Mouse (Mus musculus): Measurements from ENCODE around the gene Cckbr. TPM values are rescaled to one million over a fixed set of nuclear protein-coding genes. Genes with fewer than 3 reads are reported as not detected.
"Not testable (repeated sequence)": the region's sequence is repeated elsewhere in the genome, so short reads cannot be mapped to it uniquely, and the experiment has no call there.

Gene Cckbr
- total RNA-seq, 4 experiments from 2014 or later: not detected

- DNase-seq (ENCODE audit: low spot score): no peak
Measured at GRCm38 (mm10) chr7:105437979-105438772, 12.6 kb downstream of the Cckbr start.

- DNase-seq (ENCODE audit: low spot score): no peak
Measured at GRCm38 (mm10) chr7:105441426-105441825, 15.9 kb downstream of the Cckbr start.

GRCm38 (mm10) chr7:105445076-105445475, 19.5 kb downstream of the Cckbr start:
- no peak for DNase-seq (ENCODE audit: low spot score)

- not testable (repeated sequence) for DNase-seq (ENCODE audit: low spot score)
Measured at GRCm38 (mm10) chr7:105453345-105453744, 27.8 kb downstream of the Cckbr start.

DNA sequence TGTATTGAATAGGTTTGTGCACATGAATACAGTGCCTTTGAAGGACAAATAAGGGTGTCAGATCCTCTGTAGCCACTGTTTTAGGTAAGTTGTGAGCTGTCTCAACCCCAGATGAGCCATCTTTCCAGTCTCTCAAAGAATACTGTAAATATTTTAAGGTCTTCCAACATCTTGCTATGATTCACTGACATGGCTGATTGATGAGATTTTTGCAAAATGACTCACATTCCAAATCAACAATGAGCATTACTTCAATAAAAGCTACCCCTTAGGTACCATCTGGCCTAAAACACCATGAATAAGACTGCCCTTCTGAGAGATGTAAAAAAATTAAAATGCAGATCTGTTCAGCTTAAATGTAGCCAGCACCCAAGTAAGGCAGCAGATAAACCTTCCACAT, 33.0 kb downstream of the Cckbr start:
- no peak for DNase-seq (ENCODE audit: low spot score)

- not testable (repeated sequence) for DNase-seq (ENCODE audit: low spot score)
Measured at GRCm38 (mm10) chr7:105465505-105465904, 40.0 kb downstream of the Cckbr start.

- no peak for DNase-seq (ENCODE audit: low spot score)
Measured at GRCm38 (mm10) chr7:105472607-105473006, 47.1 kb downstream of the Cckbr start.

- no peak for DNase-seq (ENCODE audit: low spot score)
Measured at GRCm38 (mm10) chr7:105474771-105475315, 49.3 kb downstream of the Cckbr start.

DNA sequence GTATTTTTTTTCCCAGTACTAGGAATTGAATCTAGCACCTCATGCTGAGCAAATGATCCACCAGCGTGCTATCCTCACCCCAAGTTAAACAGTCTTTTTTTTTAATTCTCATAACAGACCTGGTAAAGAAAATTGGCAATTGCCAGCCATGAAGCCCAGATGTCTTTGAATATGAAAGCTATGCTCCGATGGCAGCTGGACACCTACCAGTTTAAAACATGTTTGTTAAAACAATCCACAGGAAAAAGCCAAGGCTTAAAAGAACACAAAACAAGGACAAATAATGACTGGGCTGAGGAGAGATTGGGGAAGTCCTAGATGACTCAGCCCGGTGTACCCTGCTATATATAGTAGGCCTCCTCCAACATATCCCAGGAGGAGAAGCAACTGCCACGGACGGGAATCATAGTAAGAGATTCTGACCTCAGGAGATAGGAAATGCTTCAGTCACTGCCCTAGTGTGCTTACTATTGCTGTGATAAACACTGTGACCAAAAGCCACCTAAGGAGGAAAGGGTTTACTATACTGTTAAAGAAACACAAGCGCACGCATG, 49.9 kb downstream of the Cckbr start:
- peak; percentile 62 for DNase-seq (ENCODE audit: low spot score)

GRCm38 (mm10) chr7:105476683-105477432, 51.3 kb downstream of the Cckbr start:
- no peak for DNase-seq (ENCODE audit: low spot score)

- no peak for DNase-seq (ENCODE audit: low spot score)
Measured at GRCm38 (mm10) chr7:105477433-105477700, 51.8 kb downstream of the Cckbr start.

GRCm38 (mm10) chr7:105477841-105478240, 52.3 kb downstream of the Cckbr start:
- DNase-seq (ENCODE audit: low spot score): peak; percentile 78

GRCm38 (mm10) chr7:105478344-105478743, 52.8 kb downstream of the Cckbr start:
- DNase-seq (ENCODE audit: low spot score): no peak

- no peak for DNase-seq (ENCODE audit: low spot score)
Measured at GRCm38 (mm10) chr7:105479232-105479631, 53.7 kb downstream of the Cckbr start.

GRCm38 (mm10) chr7:105480081-105480480, 54.5 kb downstream of the Cckbr start:
- no peak for DNase-seq (ENCODE audit: low spot score)

- DNase-seq (ENCODE audit: low spot score): peak; percentile 58
Measured at GRCm38 (mm10) chr7:105480561-105481504, 55.3 kb downstream of the Cckbr start.

DNA sequence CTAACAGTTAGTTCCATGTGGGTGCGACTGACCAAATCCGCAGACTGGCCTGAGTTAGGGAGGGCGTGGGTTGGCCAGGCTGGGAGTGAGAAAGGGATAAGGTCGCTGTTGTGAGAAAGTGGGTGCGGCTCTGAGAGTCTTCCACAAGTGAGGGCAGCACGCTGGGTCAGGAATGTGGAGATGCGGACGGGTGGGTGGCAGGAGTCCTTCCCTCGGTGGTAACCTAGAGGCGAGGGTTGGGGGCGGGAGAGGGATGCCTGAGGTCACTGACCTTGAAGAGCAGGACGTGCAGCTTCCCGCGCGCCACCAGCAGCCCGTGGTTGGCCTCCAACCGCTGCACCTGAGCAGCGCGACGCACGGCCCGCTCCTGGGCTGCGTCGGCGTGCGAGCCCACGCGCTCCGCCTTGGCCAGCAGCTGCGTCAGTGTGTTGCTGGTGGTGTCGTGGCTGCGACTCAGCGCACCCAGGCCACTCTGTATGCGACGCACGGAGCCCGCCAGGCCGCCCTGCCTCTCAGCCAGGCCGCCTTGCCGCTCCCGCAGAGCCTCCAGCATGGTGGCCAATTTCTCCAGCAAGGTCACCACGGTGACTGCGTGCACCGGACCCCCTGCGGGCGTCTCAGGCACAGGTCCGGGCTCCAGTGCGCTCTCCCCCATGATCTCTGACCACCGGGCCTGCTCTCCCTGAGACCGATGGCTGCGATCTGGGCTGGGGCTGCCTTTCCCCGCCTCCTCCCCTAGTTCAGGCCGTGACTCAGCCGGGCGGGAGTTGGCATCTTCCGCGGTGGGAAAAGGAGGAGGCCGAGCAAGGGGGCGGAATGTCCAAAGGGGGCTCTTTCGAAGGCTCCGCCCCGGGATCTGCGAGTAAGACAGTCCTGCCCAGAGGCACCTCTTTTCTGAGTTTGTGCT, 56.2 kb downstream of the Cckbr start, which contains the start of gene Cavin3:
Gene Cavin3, minus strand, starts transcription at position 796 of the 907 bp plus-strand sequence.
- peak; percentile 85 for DNase-seq (ENCODE audit: low spot score)

GRCm38 (mm10) chr7:105482426-105482825, 56.9 kb downstream of the Cckbr start:
- DNase-seq (ENCODE audit: low spot score): peak; percentile 65

- no peak for DNase-seq (ENCODE audit: low spot score)
Measured at GRCm38 (mm10) chr7:105485029-105485428, 59.5 kb downstream of the Cckbr start.
